Mouse (Mus musculus) CH12.LX (cell line): ENCODE measurements at regions not wholly inside any gene's neighbourhood (a gene's known extent, or its start where the extent isn't known, plus 50 kb on each side); places are given as distances from the start of the nearest gene placed in this dataset.

ENCODE experiments used
- DNase-seq: peaks from one replicate; pipeline ENCODE4 v3.0.0-alpha.2; 2013; ENCODE audit errors: extremely low read depth
- H3K27ac ChIP-seq: 2 replicates; pipeline ENCODE4 v1.5.1; 2012; ENCODE audit warnings: low read depth, mild to moderate bottlenecking, control low read depth, moderate library complexity; ENCODE audit not compliant: insufficient read depth
- H3K27me3 ChIP-seq: replicated peaks from 2 replicates; pipeline ENCODE3; 2012; ENCODE audit warnings: inconsistent platforms
- H3K36me3 ChIP-seq, 2 experiments: replicated peaks in 1 of 2; 2 replicates each; pipeline versions ENCODE3 to v1.6.1; 2012; ENCODE audit warnings: inconsistent platforms in 1 of 2, low read length in 1 of 2, mild to moderate bottlenecking in 1 of 2, mixed read lengths in 1 of 2, moderate library complexity in 1 of 2; ENCODE audit not compliant: control insufficient read depth in 1 of 2, insufficient read depth in 1 of 2
- H3K4me1 ChIP-seq, 2 experiments: 2 replicates each; pipeline ENCODE4 v1.6.1; 2012; ENCODE audit warnings: inconsistent platforms in 1 of 2, moderate library complexity in 1 of 2; ENCODE audit not compliant: insufficient read depth in 2 of 2, control insufficient read depth in 1 of 2
- H3K4me2 ChIP-seq: 2 replicates; pipeline ENCODE4 v1.6.1; 2012; ENCODE audit warnings: low read depth, mild to moderate bottlenecking, control low read depth; ENCODE audit not compliant: poor library complexity, insufficient read depth, severe bottlenecking
- H3K4me3 ChIP-seq, 3 experiments: fragments of 150-350 bp in 1 of 3; sonication (generic) in 1 of 3; replicated peaks in 1 of 3; 2 replicates each; pipeline versions ENCODE3 to v1.5.1; 2011 to 2012; ENCODE audit warnings: low read depth in 2 of 3, low read length in 2 of 3, mild to moderate bottlenecking in 2 of 3, moderate library complexity in 2 of 3, control low read depth in 1 of 3, improper control_type of control experiment in 1 of 3, inconsistent platforms in 1 of 3, mixed read lengths in 1 of 3; ENCODE audit not compliant: poor library complexity in 1 of 3
- H3K79me2 ChIP-seq: replicated peaks from 2 replicates; pipeline ENCODE4 v1.6.1; 2012; ENCODE audit warnings: mild to moderate bottlenecking, moderate library complexity; ENCODE audit not compliant: control insufficient read depth, poor library complexity, insufficient read depth, severe bottlenecking; ENCODE audit errors: extremely low read depth
- H3K9ac ChIP-seq: 2 replicates; pipeline ENCODE4 v1.6.1; 2012; ENCODE audit warnings: low read depth, mild to moderate bottlenecking, control low read depth, moderate library complexity; ENCODE audit not compliant: insufficient read depth
- H3K9me3 ChIP-seq: replicated peaks from 2 replicates; pipeline ENCODE3; 2012; ENCODE audit warnings: low read length, inconsistent platforms, mixed read lengths
- CHD2 ChIP-seq: IDR thresholded peaks from 2 replicates; pipeline ENCODE4 v1.6.1; 2011; ENCODE audit warnings: low read length, improper control_type of control experiment
- EP300 ChIP-seq: IDR thresholded peaks from 2 replicates; pipeline ENCODE4 v1.6.1; 2011; ENCODE audit warnings: low read length, improper control_type of control experiment
- ETS1 ChIP-seq: conservative IDR thresholded peaks from 2 replicates; pipeline ENCODE4 v1.6.1; 2012; ENCODE audit warnings: low read depth, mild to moderate bottlenecking, inconsistent platforms, low read length, improper control_type of control experiment, moderate library complexity
- JUND ChIP-seq: conservative IDR thresholded peaks from 2 replicates; pipeline ENCODE4 v1.6.1; 2011; ENCODE audit warnings: low read depth, low read length, improper control_type of control experiment
- POLR2AphosphoS2 ChIP-seq: IDR thresholded peaks from 2 replicates; pipeline ENCODE4 v1.6.1; 2011; ENCODE audit warnings: low read depth, low read length, improper control_type of control experiment
- ZNF384 ChIP-seq: IDR thresholded peaks from 2 replicates; pipeline ENCODE4 v1.6.1; 2012; ENCODE audit warnings: low read depth, low read length, improper control_type of control experiment, inconsistent platforms
- dilution Hi-C: fragments of 300-500 bp; cut with MboI; formaldehyde crosslinking; loops from 2 replicates; pipeline ENCODE4 v1.14.3; 2020; ENCODE audit warnings: low sequenced_read_pairs; ENCODE audit not compliant: extremely low pct_unique_long_range_greater_than_20kb, extremely low pct_ligation_motif_present
- in situ Hi-C: fragments of 300-500 bp; cut with MboI; formaldehyde crosslinking; loops from 3 replicates; pipeline ENCODE4 v1.14.3; 2019; ENCODE audit warnings: low sequenced_read_pairs, low pct_ligation_motif_present, low pct_unique_long_range_greater_than_20kb, mixed read lengths

DNA sequence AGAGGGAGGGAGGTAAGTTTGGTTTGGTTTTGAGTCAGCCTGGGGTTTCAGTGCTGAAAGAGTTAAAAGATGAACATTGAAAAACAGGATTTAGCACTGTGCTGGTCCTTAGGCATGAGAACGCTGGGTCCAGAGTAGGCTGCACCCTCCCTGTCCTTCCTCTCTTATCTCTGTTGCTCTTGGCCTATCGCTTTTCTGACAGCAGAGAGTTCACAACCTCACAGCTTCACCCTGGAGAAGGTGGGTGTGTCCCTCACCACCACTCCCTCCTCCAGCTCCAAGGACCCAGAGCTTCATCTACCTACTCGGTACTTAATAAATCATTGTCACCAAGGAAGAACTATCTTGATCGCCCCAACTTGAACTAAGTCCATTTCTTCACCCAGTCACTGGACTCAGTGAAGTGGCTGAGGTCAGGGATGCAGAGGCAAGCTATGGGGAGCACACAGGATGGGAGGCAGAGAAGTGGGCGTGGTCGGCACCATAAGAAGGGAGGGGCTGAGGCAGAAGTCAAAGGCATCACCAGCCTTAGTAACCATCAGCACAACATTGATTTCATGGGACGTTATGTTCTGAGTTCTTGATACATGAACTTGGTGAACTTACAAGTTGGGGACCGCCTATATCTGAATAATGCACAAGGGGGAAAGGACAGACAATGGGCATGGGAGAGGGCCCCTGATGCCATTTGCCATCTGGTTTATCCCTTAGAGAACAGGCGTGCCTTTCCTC, 574.5 kb downstream of the Synb start:
- in situ Hi-C loops (no loop called here), dilution Hi-C loops (no loop called here)
- Histone ChIP-seq H3K36me3 (no peaks in the 10 kb centered on the region), H3K27me3 (no peaks in the 10 kb centered on the region), H3K4me1 (peaks cover 0 to 34% of the 10 kb centered on the region in 2 experiments; a peak in 2 of 4 replicates), H3K4me2 (no peak overlapping the region), H3K9ac (no peak overlapping the region), H3K4me3 (no peak overlapping the region), H3K9me3 (no peaks in the 10 kb centered on the region), H3K79me2 (no peaks in the 10 kb centered on the region), H3K27ac (no peak overlapping the region)
- DNase-seq = no peak
- TF ChIP-seq JUND (peak; percentile 31; the same call in 1 of the 2 replicates), ZNF384 (peak; percentile 50), CHD2 (no peak)

DNA sequence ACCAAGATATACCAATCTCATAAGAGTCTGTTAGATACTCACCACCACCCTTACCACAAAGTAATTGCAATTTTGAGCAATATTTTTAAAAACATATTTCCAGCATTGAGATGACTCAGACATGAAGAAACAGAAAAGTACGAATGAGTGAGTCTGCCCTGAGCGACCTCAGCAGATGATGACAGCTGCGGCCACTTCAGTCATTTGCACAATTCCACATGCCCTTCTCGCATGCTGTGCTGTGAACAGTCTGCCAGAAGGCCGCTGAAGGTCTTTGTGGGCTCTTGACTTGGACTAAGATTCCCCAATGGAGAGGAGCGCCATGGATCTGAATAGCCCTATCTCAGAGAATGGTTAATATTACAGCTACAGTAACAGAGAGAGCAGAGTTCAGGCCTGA, 575.3 kb downstream of the Synb start:
- no peak overlapping the region for H3K4me2 ChIP-seq
- H3K36me3 ChIP-seq = no peaks in the 10 kb centered on the region
- TF ChIP-seq POLR2AphosphoS2 = no peak
- TF ChIP-seq ETS1 = no peak
- no peak for TF ChIP-seq EP300
- no peak for DNase-seq
- no peak overlapping the region for H3K9ac ChIP-seq
- no peak overlapping the region for H3K4me3 ChIP-seq
- in situ Hi-C loops = no loop called here
- H3K27ac ChIP-seq = no peak overlapping the region
- dilution Hi-C loops = no loop called here
- peaks cover 0 to 34% of the 10 kb centered on the region in 2 experiments; a peak in 2 of 4 replicates for H3K4me1 ChIP-seq
- H3K9me3 ChIP-seq = no peaks in the 10 kb centered on the region
- H3K79me2 ChIP-seq = no peaks in the 10 kb centered on the region
- H3K27me3 ChIP-seq = no peaks in the 10 kb centered on the region
